ENCODE assay signal across 8 mouse cellular contexts in genomic region chr11:77385706-77386690, GRCm38 (mm10).
DNase-seq lines count a peak whose midpoint lies in the region; ATAC-seq and TF ChIP-seq lines count a peak whose summit lies in the region.

No protein-coding gene starts in this region.

- H3K4me1 ChIP-seq in heart, embryonic 13.5 days = peaks cover 45% of the 10 kb centered on the region
- H3K4me1 ChIP-seq in lung, embryonic 15.5 days = peaks cover 26% of the 10 kb centered on the region

- WGBS in heart, embryonic 13.5 days = 30% methylated on average over 3 of the region's 3 CpGs
- WGBS in lung, embryonic 15.5 days = 44% methylated on average over 3 of the region's 3 CpGs

- no peak for TF ChIP-seq CTCF in layer of hippocampus, adult 2 months (conservative IDR thresholded peaks at IDR 0.05)

- H3K9me3 ChIP-seq in heart, embryonic 13.5 days = no peaks in the 10 kb centered on the region
- H3K9me3 ChIP-seq in lung, embryonic 15.5 days = no peaks in the 10 kb centered on the region

- peaks cover 11% of the 10 kb centered on the region for H3K36me3 ChIP-seq in heart, embryonic 13.5 days
- 0 out of 2 replicates have a peak, but pooled peaks cover 3% of the 10 kb centered on the region for H3K36me3 ChIP-seq in lung, embryonic 15.5 days

- peak overlapping the region; percentile 61 for H3K27ac ChIP-seq in layer of hippocampus, adult 2 months
- H3K27ac ChIP-seq in heart, embryonic 13.5 days (replicated peaks) = peak overlapping the region; percentile 70
- peak overlapping the region; percentile 35; the same call in 1 of the 2 replicates for H3K27ac ChIP-seq in lung, embryonic 15.5 days

- DNase-seq in layer of hippocampus, adult 2 months (ENCODE audit: low spot score in 2 of 2) = peak; percentile 14 to 44
- no peak for DNase-seq in layer of hippocampus, postnatal 36 days
- DNase-seq in thymus, postnatal 0 days (ENCODE audit: low spot score) = peak; percentile 86
- no peak for DNase-seq in embryo, embryonic 10.5 days (ENCODE audit: low spot score)
- DNase-seq in cerebellum, adult 8-10 months = no peak

- 0 out of 2 replicates have a peak overlapping the region, but pooled peaks have one; percentile 59 for H3K9ac ChIP-seq in heart, embryonic 13.5 days
- H3K9ac ChIP-seq in lung, embryonic 15.5 days = no peak overlapping the region

- no peak overlapping the region for H3K4me2 ChIP-seq in heart, embryonic 13.5 days
- no peak overlapping the region for H3K4me2 ChIP-seq in lung, embryonic 15.5 days

- ATAC-seq in activated CD4-positive, CD25-positive, alpha-beta regulatory T cell, adult 4 months = peak; percentile 96
- ATAC-seq in heart, embryonic 13.5 days (ENCODE audit: extremely low read depth, insufficient number of reproducible peaks, low FRiP score, low TSS enrichment) = no peak
- no peak for ATAC-seq in lung, embryonic 15.5 days (ENCODE audit: borderline replicate concordance, extremely low read depth, low FRiP score, low TSS enrichment)

- H3K4me3 ChIP-seq in layer of hippocampus, adult 2 months = no peak overlapping the region
- H3K4me3 ChIP-seq in heart, embryonic 13.5 days = no peak overlapping the region
- no peak overlapping the region for H3K4me3 ChIP-seq in lung, embryonic 15.5 days

- no peaks in the 10 kb centered on the region for H3K27me3 ChIP-seq in heart, embryonic 13.5 days (replicated peaks)
- H3K27me3 ChIP-seq in lung, embryonic 15.5 days = no peaks in the 10 kb centered on the region

Comparison
In these comparisons a context has a peak if more than half of its experiments do, and no peak if none do; other contexts are left out.
1. DNase-seq: peak in layer of hippocampus, adult 2 months (2 of 2) and thymus, postnatal 0 days (single experiment); none in layer of hippocampus, postnatal 36 days (0 of 2), embryo, embryonic 10.5 days (single experiment) and cerebellum, adult 8-10 months (single experiment).
2. Peak in every context shown above with its lines, with median percentiles within 50 percentile points of each other: H3K27ac ChIP-seq.